Mouse (Mus musculus): Measurements from ENCODE around the gene Adap1.

Gene Adap1

GRCm38 (mm10) chr5:139247767-139248166 is 77.7 kb downstream of the Adap1 start:
- DNase-seq: no peak

DNA sequence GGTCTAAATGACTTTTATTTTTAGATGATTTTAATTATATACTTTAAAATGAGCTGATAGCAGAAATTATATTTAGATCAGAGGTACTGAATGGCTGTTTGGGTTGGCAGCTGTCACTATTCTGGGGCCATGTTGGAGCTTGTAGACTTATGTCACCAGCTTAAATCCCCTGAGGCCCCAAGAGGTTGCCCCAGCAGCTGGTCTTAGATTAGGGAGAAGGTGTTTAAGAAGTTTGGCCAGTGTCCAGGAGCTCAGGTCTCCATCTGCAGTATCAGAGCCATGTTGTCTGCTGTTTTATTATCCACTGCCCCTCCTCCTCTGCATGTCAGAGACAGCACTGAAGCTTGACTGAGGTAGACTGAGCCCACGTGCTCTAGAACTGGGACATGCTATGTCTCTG is 82.0 kb downstream of the Adap1 start:
- no peak for DNase-seq

- DNase-seq: no peak
These were observed 84.2 kb downstream of the Adap1 start for GRCm38 (mm10) chr5:139241022-139241761.

GRCm38 (mm10) chr5:139237436-139237835 is 88.0 kb downstream of the Adap1 start:
- no peak for DNase-seq

DNA sequence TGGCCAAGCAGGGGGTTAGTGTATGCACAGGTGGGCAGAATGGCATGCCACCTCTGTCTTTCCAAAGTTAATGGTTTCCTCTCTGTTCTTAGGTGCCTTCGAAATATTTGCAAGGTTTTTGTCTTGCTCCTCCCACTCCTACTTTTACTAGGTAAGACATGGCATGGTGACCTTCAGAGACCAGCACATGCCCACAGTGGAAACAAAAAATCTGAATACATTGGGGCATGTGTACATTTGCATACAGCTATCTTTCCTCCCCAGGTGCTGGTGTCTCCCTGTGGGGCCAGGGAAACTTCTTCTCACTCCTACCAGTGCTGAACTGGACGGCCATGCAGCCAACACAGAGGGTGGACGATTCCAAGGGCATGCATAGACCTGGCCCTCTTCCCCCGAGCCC is 91.0 kb downstream of the Adap1 start:
- DNase-seq: no peak

DNA sequence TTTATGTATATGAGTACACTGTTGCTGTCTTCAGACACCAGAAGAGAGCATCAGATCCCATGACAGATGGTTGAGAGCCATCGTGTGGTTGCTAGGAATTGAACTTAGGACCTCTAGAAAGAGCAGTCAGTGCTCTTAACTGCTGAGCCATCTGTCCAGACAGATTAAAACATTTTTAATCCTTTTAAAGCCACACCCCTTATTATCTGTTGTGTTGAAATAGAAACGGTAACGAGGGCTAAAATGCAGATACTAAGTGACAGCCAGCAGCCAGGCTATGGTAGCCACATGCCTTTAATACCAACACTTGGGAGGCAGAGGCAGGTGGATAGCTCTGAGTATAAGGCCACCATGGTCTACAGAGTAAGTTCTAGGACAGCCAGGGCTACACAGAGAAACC is 93.3 kb downstream of the Adap1 start:
- DNase-seq: no peak

- DNase-seq: no peak
These were observed 95.7 kb downstream of the Adap1 start for GRCm38 (mm10) chr5:139229716-139230115.

GRCm38 (mm10) chr5:139228318-139228717 is 97.1 kb downstream of the Adap1 start:
- DNase-seq: no peak

DNA sequence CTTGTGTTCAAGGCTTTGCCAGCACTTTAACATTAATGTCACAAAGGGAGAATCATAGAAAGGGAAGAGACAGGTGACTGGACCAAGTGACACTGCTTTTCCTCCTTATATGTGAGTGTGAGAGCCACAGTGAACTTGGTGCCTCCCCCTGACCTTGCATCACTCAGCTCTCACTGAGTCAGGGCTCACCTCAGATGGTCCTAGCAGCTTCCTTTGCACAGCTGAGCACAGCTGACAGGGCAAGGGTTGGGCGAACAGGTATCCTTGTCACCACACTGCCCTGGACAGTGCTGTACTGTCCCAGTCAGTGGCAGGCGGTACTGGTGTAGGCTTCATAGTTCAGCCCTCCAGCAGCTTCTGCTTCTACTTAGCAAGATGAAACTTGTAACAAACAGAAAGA is 97.8 kb downstream of the Adap1 start:
- DNase-seq: no peak

- DNase-seq: no peak
These were observed 98.2 kb downstream of the Adap1 start for GRCm38 (mm10) chr5:139227236-139227635.

GRCm38 (mm10) chr5:139223331-139223730 is 102.1 kb downstream of the Adap1 start:
- DNase-seq: no peak

Data from lung, postnatal 14 days (tissue).